Mouse (Mus musculus): Measurements from ENCODE around the gene Gm884. TPM values are rescaled to one million over a fixed set of nuclear protein-coding genes. Genes with fewer than 3 reads are reported as not detected.

Gm884 gene
- polyA plus RNA-seq, 1 experiment, result not detected

DNA sequence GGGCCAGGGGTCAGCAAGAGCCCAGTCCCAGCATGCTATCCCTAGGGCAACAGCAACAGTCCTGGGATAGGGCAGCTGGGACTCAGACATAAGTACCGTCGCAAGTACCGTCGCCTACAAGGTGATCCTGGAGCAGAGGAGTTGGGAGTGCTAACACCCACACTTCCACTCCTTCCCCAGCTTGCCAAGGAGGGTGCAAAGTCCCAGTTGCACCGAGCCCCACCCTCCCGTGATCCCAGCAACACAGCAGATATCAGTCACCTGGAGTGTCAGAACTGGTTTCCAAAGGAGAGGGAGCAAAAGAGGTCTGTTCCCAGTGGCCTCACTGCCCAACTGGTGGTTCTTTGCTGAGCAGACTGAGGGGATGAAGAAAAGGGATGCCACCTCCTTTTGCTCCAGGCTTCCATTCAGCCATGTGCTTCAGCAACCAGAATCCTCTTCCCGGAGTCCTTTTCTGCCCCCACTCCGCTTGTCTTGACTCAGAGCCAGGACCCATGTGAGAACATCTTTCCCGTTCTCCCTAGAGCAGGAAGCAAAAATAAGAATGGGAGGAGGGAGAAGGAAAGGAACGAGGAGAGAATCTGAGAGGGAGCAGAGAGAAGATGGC, 32.5 kb upstream of the Gm884 start:
- peaks cover 76% of the 10 kb centered on the region for H3K27me3 ChIP-seq (ENCODE audit: control insufficient read depth)
- no peak overlapping the region for H3K4me3 ChIP-seq (replicated peaks)
- H3K9me3 ChIP-seq (ENCODE audit: control insufficient read depth, low read length), result no peaks in the 10 kb centered on the region
- H3K4me1 ChIP-seq (ENCODE audit: control insufficient read depth), result no peaks in the 10 kb centered on the region
- H3K36me3 ChIP-seq (ENCODE audit: control insufficient read depth), result no peaks in the 10 kb centered on the region
- no peak for TF ChIP-seq TAL1 (IDR thresholded peaks at IDR 0.05; ENCODE audit: low read length)
- TF ChIP-seq GATA1 (IDR thresholded peaks at IDR 0.05; ENCODE audit: low read length), result no peak

DNA sequence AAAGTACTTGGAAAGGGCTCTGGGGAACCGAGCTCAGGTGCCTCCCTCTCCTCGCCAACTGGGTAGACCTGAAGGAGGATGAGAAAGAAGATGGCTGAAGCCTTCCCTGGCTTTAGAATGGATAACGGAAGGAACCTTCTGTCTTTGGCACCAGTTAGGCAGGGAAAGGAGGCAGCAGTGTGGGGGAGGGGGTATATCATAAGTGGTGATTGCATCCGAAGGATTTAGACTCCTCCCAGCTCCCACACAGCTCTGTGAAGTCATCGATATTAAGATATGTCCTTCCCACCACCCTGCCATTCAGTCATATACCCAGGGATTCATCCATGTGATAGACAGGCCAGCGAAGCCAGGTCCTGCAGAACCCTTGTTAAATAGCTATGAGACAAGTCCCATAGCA, 30.5 kb upstream of the Gm884 start:
- Histone ChIP-seq H3K4me1 (ENCODE audit: control insufficient read depth) (no peaks in the 10 kb centered on the region), H3K4me3 (replicated peaks) (no peak overlapping the region), H3K27me3 (ENCODE audit: control insufficient read depth) (peaks cover 86% of the 10 kb centered on the region), H3K9me3 (ENCODE audit: control insufficient read depth, low read length) (no peaks in the 10 kb centered on the region), H3K36me3 (ENCODE audit: control insufficient read depth) (no peaks in the 10 kb centered on the region)
- no peak for TF ChIP-seq TAL1 (IDR thresholded peaks at IDR 0.05; ENCODE audit: low read length)
- no peak for TF ChIP-seq GATA1 (IDR thresholded peaks at IDR 0.05; ENCODE audit: low read length)

DNA sequence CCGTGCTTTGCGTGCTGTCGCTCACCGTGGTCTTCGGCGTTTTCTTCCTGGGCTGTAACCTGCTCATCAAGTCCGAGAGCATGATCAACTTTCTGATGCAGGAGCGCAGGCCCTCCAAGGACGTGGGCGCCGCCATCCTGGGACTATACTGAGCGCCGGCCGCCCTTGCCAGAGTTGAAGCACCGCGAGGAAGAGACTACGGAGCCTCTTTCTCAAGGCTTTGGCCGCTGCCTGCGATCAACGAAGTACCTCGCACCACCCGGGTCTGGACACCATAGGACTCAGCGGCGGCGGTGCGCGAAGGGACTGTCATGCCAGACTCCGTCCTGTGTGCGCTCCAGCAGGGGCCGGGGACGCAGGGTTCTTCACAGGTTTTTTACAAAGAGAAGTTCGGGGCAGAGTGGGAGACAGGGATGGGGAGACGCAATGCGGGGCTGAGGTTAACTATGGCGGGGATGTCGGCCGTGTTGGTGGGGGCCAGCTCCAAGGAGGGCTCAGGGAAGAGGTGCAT, 29.1 kb upstream of the Gm884 start:
- TF ChIP-seq TAL1 (IDR thresholded peaks at IDR 0.05; ENCODE audit: low read length), result no peak
- TF ChIP-seq GATA1 (IDR thresholded peaks at IDR 0.05; ENCODE audit: low read length), result no peak
- Histone ChIP-seq H3K27me3 (ENCODE audit: control insufficient read depth) (peaks cover 79% of the 10 kb centered on the region), H3K4me1 (ENCODE audit: control insufficient read depth) (no peaks in the 10 kb centered on the region), H3K4me3 (replicated peaks) (no peak overlapping the region), H3K9me3 (ENCODE audit: control insufficient read depth, low read length) (no peaks in the 10 kb centered on the region), H3K36me3 (ENCODE audit: control insufficient read depth) (no peaks in the 10 kb centered on the region)

DNA sequence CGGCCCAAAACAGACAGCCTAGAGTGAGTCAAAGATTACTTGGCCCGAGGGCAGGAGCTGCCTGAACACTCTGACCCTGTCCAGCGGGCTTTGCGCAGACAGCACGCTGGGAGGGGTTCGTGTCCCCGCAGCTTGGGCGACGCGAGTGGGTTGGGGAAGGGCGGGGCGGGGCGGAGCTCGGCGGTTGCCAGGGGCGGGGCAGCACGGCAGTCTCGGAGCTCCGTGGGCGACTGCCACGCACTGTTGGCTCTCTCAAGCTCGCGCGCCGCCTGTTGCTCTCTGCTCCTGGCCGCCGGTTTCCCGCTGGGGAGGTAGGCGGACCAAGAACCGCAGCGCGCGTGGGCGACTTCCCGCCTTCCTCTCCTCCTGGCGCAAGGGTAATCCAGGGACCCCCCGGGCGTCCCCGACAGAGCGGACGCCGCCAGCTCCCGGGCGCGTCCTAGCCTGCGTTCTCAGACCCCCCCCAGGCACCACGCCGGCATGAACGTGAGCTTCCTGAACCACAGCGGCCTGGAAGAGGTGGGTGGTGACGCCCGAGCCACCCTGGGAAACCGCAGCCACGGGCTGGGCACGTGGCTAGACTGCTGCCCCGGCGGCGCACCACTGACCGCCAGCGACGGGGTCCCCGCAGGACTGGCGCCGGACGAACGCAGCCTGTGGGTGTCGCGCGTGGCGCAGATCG, 28.5 kb upstream of the Gm884 start, which contains the start of gene Rprml:
Rprml (plus strand) TSS at position 270 of the 682 bp plus-strand sequence.
- Histone ChIP-seq H3K27me3 (ENCODE audit: control insufficient read depth) (peaks cover 75% of the 10 kb centered on the region), H3K4me1 (ENCODE audit: control insufficient read depth) (no peaks in the 10 kb centered on the region), H3K4me3 (replicated peaks) (no peak within 1 kb of the TSS), H3K36me3 (ENCODE audit: control insufficient read depth) (no peaks in the 10 kb centered on the region), H3K9me3 (ENCODE audit: control insufficient read depth, low read length) (no peaks in the 10 kb centered on the region)
- TF ChIP-seq TAL1 (IDR thresholded peaks at IDR 0.05; ENCODE audit: low read length), result no peak
- no peak for TF ChIP-seq GATA1 (IDR thresholded peaks at IDR 0.05; ENCODE audit: low read length)

GRCm38 (mm10) chr11:103648656-103649055, 27.7 kb upstream of the Gm884 start:
- TF ChIP-seq TAL1 (IDR thresholded peaks at IDR 0.05; ENCODE audit: low read length) (no peak), GATA1 (IDR thresholded peaks at IDR 0.05; ENCODE audit: low read length) (no peak)
- no peak overlapping the region for H3K4me3 ChIP-seq (replicated peaks)
- no peaks in the 10 kb centered on the region for H3K4me1 ChIP-seq (ENCODE audit: control insufficient read depth)
- no peaks in the 10 kb centered on the region for H3K36me3 ChIP-seq (ENCODE audit: control insufficient read depth)
- H3K9me3 ChIP-seq (ENCODE audit: control insufficient read depth, low read length), result no peaks in the 10 kb centered on the region
- H3K27me3 ChIP-seq (ENCODE audit: control insufficient read depth), result peaks cover 69% of the 10 kb centered on the region

DNA sequence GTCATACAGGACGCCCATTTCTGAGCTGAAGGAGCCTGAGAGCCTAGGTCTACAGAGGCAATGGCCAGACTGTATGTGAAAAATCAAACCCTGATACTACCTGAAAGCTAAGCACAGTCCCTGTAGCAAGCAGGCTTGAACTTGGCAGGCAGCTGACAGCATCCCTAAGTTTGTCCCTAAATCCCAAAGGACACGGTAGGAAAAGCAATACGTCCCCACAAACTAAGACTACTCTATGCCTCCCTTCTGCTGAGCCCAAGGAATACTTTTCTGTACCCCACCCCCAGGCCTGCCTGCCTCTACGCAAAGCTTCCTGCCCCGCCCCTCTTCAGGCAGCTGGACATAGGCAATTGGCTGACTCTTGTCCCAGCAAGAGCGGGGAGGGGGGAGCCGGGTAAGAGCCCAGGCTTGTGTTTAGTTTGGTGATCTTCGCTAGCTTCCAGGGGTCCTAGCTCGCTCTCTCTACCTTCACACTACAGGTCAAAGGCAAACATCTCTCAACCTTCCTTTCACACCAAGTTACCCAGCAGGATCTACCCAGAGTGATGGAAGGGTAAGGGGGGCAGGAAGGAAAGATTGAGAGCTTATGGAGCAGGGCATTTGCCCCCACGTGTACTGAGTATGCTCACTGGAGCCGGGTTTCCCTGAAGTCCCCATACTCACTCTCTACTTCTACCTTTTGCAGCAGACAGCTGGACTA, 27.1 kb upstream of the Gm884 start:
- H3K4me3 ChIP-seq (replicated peaks), result no peak overlapping the region
- H3K4me1 ChIP-seq (ENCODE audit: control insufficient read depth), result no peaks in the 10 kb centered on the region
- TF ChIP-seq GATA1 (IDR thresholded peaks at IDR 0.05; ENCODE audit: low read length) (no peak), TAL1 (IDR thresholded peaks at IDR 0.05; ENCODE audit: low read length) (no peak)
- no peaks in the 10 kb centered on the region for H3K9me3 ChIP-seq (ENCODE audit: control insufficient read depth, low read length)
- H3K36me3 ChIP-seq (ENCODE audit: control insufficient read depth), result no peaks in the 10 kb centered on the region
- H3K27me3 ChIP-seq (ENCODE audit: control insufficient read depth), result peaks cover 63% of the 10 kb centered on the region

DNA sequence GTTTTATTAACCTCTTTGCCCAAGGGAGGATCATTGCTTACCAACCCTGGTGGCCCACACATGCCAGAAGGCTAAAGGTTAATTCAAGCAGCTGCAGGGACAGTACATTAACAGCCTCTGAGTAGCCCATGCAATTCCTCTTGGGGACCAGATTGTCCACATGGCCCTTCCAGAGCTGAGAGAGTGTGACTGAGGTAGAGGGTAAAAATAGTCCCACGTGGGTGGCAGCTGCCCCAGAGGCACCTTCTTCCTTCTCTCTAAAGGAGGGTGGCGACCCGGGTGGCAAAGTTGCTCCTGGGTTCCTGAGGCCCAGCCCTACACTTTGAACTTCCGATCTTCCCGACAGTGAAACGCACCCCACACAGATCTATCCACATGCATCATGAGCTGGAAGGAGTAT, 25.4 kb upstream of the Gm884 start:
- TF ChIP-seq GATA1 (IDR thresholded peaks at IDR 0.05; ENCODE audit: low read length) (no peak), TAL1 (IDR thresholded peaks at IDR 0.05; ENCODE audit: low read length) (no peak)
- no peaks in the 10 kb centered on the region for H3K9me3 ChIP-seq (ENCODE audit: control insufficient read depth, low read length)
- no peak overlapping the region for H3K4me3 ChIP-seq (replicated peaks)
- no peaks in the 10 kb centered on the region for H3K36me3 ChIP-seq (ENCODE audit: control insufficient read depth)
- no peaks in the 10 kb centered on the region for H3K4me1 ChIP-seq (ENCODE audit: control insufficient read depth)
- H3K27me3 ChIP-seq (ENCODE audit: control insufficient read depth), result peaks cover 46% of the 10 kb centered on the region

- Histone ChIP-seq H3K9me3 (ENCODE audit: control insufficient read depth, low read length) (no peaks in the 10 kb centered on the region), H3K4me1 (ENCODE audit: control insufficient read depth) (no peaks in the 10 kb centered on the region), H3K27me3 (ENCODE audit: control insufficient read depth) (peaks cover 40% of the 10 kb centered on the region), H3K4me3 (replicated peaks) (no peak overlapping the region), H3K36me3 (ENCODE audit: control insufficient read depth) (no peaks in the 10 kb centered on the region)
- TF ChIP-seq TAL1 (IDR thresholded peaks at IDR 0.05; ENCODE audit: low read length) (no peak), GATA1 (IDR thresholded peaks at IDR 0.05; ENCODE audit: low read length) (no peak)
These were observed 24.8 kb upstream of the Gm884 start for GRCm38 (mm10) chr11:103645731-103646130.

DNA sequence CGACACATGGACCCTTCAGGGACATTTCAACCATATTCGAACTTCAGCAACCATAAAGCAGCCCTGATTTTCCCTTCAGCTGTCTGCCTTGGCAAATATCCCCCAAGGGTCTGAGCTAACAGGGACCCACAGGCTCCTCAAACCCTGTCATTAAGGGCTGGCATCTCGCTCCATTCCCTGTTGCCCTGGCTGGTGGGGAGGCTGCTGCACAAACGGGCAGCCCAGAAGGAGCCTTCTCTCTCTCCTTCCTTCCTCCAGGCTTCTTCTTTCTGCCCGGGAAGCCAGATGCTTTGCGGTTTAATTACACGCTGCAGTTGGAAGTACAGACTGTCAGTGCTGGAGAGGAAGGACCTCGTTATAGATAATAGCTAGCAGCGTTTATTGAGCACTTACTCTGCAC, 22.3 kb upstream of the Gm884 start:
- no peak overlapping the region for H3K4me3 ChIP-seq (replicated peaks)
- H3K27me3 ChIP-seq (ENCODE audit: control insufficient read depth), result peaks cover 29% of the 10 kb centered on the region

More for the DNA sequence above, 22.3 kb upstream of the Gm884 start:
- no peak for TF ChIP-seq TAL1 (IDR thresholded peaks at IDR 0.05; ENCODE audit: low read length)
- TF ChIP-seq GATA1 (IDR thresholded peaks at IDR 0.05; ENCODE audit: low read length), result no peak
- H3K4me1 ChIP-seq (ENCODE audit: control insufficient read depth), result no peaks in the 10 kb centered on the region
- no peaks in the 10 kb centered on the region for H3K9me3 ChIP-seq (ENCODE audit: control insufficient read depth, low read length)
- H3K36me3 ChIP-seq (ENCODE audit: control insufficient read depth), result no peaks in the 10 kb centered on the region
